Mouse (Mus musculus) urinary bladder, postnatal 14 days (tissue): ENCODE measurements around the gene Gm13119.
"Not testable (repeated sequence)": the region's sequence is repeated elsewhere in the genome, so short reads cannot be mapped to it uniquely, and the experiment has no call there.

Experiments
- DNase-seq: peaks from one replicate; pipeline ENCODE4 v3.0.0; 2021; ENCODE audit warnings: low spot score

Gm13119 gene

GRCm38 (mm10) chr4:144357642-144358041 is at the start of gene Gm13119:
TSS of gene Gm13119 (plus strand) at chr4:144357942.
- not testable (repeated sequence) for DNase-seq

DNA sequence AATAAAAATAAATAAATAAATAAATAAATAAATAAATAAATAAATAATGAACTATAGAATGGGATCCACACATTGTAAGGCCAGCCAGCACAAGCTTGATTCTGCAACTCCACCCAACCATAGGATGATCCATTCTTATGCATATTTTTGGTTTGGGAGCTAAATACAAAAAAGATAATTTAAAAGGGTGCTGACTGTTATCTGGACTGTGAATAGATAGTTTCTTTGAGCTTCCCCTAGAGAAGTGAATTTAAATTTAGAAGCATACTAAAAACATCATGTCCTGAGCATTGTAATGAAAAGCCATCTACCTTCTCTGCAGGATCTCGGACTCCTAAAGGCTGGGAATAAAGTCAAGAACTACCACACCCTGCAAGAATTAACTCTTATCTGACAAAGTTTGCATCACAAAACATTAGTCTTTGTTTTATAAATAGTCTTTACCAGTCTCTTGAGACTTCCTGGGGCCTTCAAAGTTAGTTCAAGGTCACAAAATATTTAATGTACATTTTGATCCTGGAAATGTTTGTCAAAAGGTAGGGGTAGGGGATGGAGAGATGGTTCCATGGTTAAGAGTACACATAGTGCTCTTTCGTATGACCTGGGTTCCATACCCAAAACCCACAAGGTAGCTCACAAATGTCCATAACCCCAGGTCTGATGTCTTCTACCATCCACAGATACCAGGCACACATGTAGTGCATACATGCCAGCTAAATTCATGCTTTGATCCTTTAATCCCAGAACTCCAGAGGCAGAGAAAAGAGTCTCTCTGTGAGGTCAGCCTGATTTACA is 44.9 kb upstream of the Gm13119 start:
- not testable (repeated sequence) for DNase-seq

DNA sequence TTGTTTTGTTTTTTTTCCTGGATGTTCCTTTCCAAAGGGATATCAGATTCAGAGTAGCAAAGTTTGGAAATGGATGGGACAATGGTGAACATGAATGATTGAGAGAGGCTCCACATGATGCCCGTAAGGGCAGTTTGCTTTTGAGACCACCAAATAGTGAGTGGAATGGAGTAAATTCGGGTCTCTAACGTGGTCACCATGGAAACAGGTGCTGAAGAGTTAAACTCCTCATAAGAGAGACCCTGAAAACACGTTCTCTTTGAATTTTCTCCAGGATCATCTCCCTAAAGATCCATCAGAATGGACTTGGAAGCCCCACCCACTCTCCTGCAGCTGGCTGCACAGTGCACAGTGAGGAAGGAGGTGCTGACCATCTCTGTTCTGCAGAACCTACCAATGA is 27.8 kb upstream of the Gm13119 start, which contains the start of gene Gm13128:
Gm13128 (plus strand) TSS at position 301 of the 400 bp plus-strand sequence.
- DNase-seq: not testable (repeated sequence)

- not testable (repeated sequence) for DNase-seq
Measured at GRCm38 (mm10) chr4:144335856-144336255, 21.9 kb upstream of the Gm13119 start.

DNA sequence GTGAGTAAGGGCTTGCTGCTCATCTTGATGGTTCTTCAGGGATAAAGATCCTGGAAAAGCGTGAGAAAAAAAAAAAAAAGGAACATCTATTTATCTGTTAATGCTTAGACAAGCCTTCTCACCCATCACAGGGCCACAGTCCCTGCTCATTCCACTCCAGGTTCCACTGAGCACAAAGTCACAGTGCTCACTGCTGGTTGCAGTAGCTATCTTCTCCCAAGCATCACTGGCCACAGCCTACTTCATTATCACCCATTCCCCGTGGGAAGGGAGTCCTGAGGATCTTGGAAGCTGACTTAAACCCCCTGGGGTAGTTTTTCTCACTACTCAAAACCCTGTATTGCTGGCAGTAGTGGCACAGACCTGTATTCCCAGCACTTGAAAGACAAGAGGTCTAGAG is 20.2 kb downstream of the Gm13119 start, which contains the start of gene Pramef20:
Pramef20 (minus strand) TSS at position 23 of the 400 bp plus-strand sequence.
- DNase-seq: no peak

- no peak for DNase-seq
Measured at GRCm38 (mm10) chr4:144396316-144396715, 38.6 kb downstream of the Gm13119 start.

DNA sequence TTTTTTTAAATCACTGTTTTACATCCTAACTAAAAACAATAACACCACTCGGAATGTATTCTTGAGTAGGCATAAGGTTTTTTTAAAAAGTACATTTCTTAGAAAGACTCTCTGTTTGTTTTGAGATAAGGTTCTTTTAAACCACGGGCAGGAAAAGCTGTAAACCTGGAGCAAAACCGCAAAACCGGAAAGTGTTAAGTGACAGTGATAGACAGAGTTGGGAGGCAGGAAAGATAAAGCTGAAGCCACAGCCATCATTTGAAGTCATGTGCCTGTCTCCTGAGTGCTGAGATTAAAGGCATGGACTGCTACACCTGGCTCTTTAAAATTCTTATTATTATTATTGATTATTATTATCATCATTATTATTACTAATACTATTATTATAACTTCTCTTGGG is 45.0 kb downstream of the Gm13119 start:
- DNase-seq: no peak

DNA sequence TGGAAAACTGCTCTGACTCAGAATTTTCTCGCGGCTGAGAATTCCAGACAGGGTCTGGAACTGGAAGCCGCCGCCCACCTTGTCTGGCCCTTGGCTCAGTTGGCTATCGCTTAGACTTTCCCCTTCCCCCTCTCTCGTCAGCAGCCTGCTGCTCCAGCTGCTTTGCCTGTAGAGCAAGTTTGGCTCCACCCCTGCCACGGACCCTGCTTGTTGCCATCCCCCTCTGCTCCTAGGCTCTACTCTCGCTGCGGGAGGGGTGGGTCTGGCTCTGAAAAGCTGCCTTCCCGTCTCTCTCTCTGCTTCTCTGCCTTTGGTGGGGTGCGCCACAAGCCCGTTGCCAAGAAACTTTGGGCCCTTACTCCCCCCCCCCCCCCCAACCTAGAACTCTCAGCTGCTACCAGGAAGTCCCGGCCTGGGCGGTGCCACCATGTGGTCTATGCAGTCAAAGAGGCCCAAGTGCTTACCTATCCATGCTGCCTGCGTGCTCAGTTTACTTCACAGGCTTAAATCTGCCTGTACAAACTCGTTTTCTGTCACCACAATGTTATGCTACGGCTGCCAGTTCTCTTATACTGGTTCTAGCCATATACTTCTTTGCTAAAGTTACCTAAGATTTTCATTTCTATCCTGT is 46.8 kb downstream of the Gm13119 start:
- peak; percentile 69 for DNase-seq

- DNase-seq: no peak
Measured at GRCm38 (mm10) chr4:144406261-144406660, 48.5 kb downstream of the Gm13119 start.

DNA sequence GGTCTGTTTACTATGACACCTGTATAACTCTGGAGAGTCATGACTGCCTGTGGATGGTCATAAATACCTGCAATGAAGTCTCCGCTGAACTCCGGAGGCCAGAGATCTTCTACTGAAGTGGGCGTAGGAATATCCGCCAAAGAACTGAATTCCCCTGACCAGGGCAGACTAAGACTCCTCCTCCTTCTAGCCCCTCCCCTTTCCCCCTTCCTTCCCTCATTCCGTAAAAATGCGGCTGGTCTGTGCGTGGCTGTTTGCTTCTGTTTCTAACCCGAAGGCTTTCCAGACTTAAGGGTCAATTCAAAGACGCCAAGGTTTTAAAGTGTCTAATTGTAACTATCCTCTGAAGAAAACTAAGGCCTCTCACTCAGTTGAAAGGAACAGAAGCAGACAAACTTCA is 50.5 kb downstream of the Gm13119 start, which contains the start of gene Pramef12:
Pramef12 (minus strand) TSS at position 175 of the 400 bp plus-strand sequence.
- no peak for DNase-seq
